Mouse (Mus musculus) C2C12 (cell line): ENCODE data around the gene Mmrn2. TPM values are rescaled to one million over a fixed set of nuclear protein-coding genes. Genes with fewer than 3 reads are reported as not detected.
"Not testable (repeated sequence)": the region's sequence is repeated elsewhere in the genome, so short reads cannot be mapped to it uniquely, and the experiment has no call there.

Source experiments
- H3K27me3 ChIP-seq: one replicate; pipeline ENCODE4 v1.6.1; 2011; ENCODE audit not compliant: control insufficient read depth, insufficient read depth, insufficient read length
- H3K36me3 ChIP-seq: one replicate; pipeline ENCODE4 v1.6.1; 2011; ENCODE audit not compliant: control insufficient read depth, insufficient read depth
- H3K4me3 ChIP-seq: one replicate; pipeline ENCODE4 v1.5.1; 2011; ENCODE audit warnings: mild to moderate bottlenecking, control low read depth; ENCODE audit not compliant: poor library complexity, insufficient read depth, severe bottlenecking
- H3K79me2 ChIP-seq: one replicate; pipeline ENCODE4 v1.6.1; 2011; ENCODE audit not compliant: control insufficient read depth, insufficient read depth
- H3K79me3 ChIP-seq: one replicate; pipeline ENCODE4 v1.6.1; 2011; ENCODE audit warnings: low read depth, control low read depth
- H3ac ChIP-seq: one replicate; pipeline ENCODE3; 2011; ENCODE audit warnings: low read depth; ENCODE audit not compliant: control insufficient read depth, insufficient read length
- CEBPB ChIP-seq: IDR thresholded peaks from one replicate; pipeline ENCODE4 v1.6.1; 2011; ENCODE audit warnings: low read depth, mild to moderate bottlenecking, control low read depth, moderate library complexity
- CTCF ChIP-seq: IDR thresholded peaks from one replicate; pipeline ENCODE4 v1.5.1; 2011; ENCODE audit not compliant: control insufficient read depth, insufficient read depth, insufficient read length
- FOSL1 ChIP-seq: IDR thresholded peaks from one replicate; pipeline ENCODE4 v1.8.0; 2011; ENCODE audit warnings: mild to moderate bottlenecking, low read length; ENCODE audit not compliant: poor library complexity, insufficient read depth, severe bottlenecking
- MAX ChIP-seq: IDR thresholded peaks from one replicate; pipeline ENCODE4 v1.6.1; 2011; ENCODE audit warnings: mild to moderate bottlenecking, control low read depth
- MYOD1 ChIP-seq: IDR thresholded peaks from one replicate; pipeline ENCODE4 v1.6.1; 2011; ENCODE audit warnings: low read depth; ENCODE audit not compliant: control insufficient read depth, insufficient read length
- MYOG ChIP-seq: IDR thresholded peaks from one replicate; pipeline ENCODE4 v1.6.1; 2011; ENCODE audit not compliant: control insufficient read depth, insufficient read length; ENCODE audit errors: extremely low read depth
- USF1 ChIP-seq: IDR thresholded peaks from one replicate; pipeline ENCODE4 v1.6.1; 2011; ENCODE audit warnings: low read depth, mild to moderate bottlenecking, control low read depth, moderate library complexity
- polyA plus RNA-seq: library from polyadenylated mRNA; unstranded; fragments of >200 nt; fragmentation: generic; extraction: Trizol; gene quantifications from one replicate; pipeline ENCODE4 v1.2.1, GENCODE M21; 2012; ENCODE audit warnings: missing spikeins

The Mmrn2 gene
- polyA plus RNA-seq, 1 experiment, result 0.04 TPM

DNA sequence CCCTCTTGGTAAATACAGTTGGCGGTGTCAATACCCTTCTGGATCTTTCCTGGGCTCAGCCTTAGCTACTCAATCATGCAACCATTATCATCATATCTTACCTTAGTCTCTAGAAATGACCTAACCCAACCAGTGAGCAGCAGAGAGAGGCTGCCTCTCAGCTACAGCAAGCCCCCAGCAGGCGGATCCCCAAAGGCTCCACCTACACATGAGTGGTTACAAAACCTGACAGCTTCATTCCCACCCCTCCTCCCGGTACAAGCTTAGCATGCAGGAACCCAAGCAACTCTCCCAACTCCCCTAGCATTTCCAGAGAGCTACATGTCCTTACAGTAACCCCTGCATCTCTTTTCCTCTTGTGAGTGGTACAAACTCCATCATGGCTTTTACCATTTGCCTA is 24.8 kb downstream of the Mmrn2 start:
- Histone ChIP-seq H3K79me3 (no peaks in the 10 kb centered on the region), H3K36me3 (peaks cover 6% of the 10 kb centered on the region), H3K27me3 (no peaks in the 10 kb centered on the region), H3K4me3 (no peak overlapping the region), H3K79me2 (no peaks in the 10 kb centered on the region), H3ac (no peak overlapping the region)
- TF ChIP-seq CTCF (no peak), MYOG (no peak), FOSL1 (no peak), USF1 (no peak), MYOD1 (no peak)

DNA sequence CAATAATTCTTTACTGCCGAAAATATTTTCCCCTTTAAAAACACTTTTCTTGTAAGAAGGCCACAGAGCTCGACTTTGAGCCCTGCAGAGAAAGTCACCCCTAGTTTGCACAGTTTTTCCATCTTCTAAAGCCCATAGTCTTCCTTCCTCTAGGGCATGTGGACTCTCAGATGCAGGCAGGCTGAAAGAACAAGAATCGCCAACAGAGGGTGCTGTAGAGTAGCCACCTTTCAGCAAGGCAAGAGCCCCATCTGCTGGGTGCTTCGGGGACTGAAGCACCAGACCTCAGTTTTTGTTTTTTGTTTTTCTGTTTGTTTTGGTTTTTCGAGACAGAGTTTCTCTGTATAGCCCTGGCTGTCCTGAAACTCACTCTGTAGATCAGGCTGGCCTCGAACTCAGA is 25.9 kb downstream of the Mmrn2 start:
- TF ChIP-seq CTCF (peak; percentile 93), MAX (no peak)
- Histone ChIP-seq H3K27me3 (no peaks in the 10 kb centered on the region), H3ac (no peak overlapping the region), H3K79me3 (no peaks in the 10 kb centered on the region), H3K79me2 (no peaks in the 10 kb centered on the region), H3K4me3 (no peak overlapping the region), H3K36me3 (peaks cover 10% of the 10 kb centered on the region)

DNA sequence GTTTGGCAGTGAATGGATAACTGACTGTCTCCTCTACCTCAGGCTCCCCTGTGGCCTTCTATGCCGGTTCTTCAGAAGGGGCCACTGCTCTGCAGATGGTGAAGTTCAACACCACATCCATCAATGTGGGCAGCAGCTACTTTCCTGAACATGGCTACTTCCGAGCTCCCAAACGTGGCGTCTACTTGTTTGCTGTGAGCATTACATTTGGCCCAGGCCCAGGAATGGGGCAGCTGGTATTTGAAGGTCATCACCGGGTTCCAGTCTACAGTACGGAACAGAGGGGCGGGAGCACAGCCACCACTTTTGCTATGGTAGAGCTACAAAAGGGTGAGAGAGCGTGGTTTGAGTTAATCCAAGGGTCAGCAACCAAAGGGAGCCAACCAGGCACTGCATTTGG is 27.6 kb downstream of the Mmrn2 start:
- Histone ChIP-seq H3K27me3 (no peaks in the 10 kb centered on the region), H3ac (no peak overlapping the region), H3K36me3 (peaks cover 27% of the 10 kb centered on the region), H3K79me2 (no peaks in the 10 kb centered on the region), H3K4me3 (no peak overlapping the region), H3K79me3 (no peaks in the 10 kb centered on the region)
- TF ChIP-seq CTCF (no peak), USF1 (no peak), FOSL1 (no peak), MAX (no peak), MYOD1 (no peak), CEBPB (no peak), MYOG (no peak)

DNA sequence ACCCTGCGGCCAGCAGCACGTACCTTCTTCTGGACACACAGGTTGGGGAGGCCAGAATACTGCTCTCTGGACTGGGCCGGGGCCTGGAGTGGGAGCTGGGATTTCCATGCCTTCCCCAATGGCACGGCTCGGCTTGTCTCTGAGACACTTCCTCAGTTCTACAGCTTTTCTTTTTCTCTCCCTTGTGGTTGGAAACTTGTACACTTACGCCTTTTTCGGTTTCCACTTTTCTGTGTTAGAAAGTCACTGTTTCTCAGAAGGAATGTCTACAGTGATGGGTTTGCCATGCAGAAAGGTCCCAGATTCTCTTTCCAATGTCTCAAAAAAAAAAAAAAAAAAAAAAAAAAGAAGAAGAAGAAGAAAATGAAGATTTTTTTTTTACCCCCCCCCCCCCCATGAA is 28.2 kb downstream of the Mmrn2 start:
- Histone ChIP-seq H3ac (no peak overlapping the region), H3K27me3 (no peaks in the 10 kb centered on the region), H3K36me3 (peaks cover 30% of the 10 kb centered on the region), H3K79me3 (no peaks in the 10 kb centered on the region), H3K4me3 (no peak overlapping the region), H3K79me2 (no peaks in the 10 kb centered on the region)
- TF ChIP-seq MYOD1 (no peak), CTCF (no peak), MAX (no peak), CEBPB (no peak), USF1 (no peak), FOSL1 (no peak), MYOG (no peak)

DNA sequence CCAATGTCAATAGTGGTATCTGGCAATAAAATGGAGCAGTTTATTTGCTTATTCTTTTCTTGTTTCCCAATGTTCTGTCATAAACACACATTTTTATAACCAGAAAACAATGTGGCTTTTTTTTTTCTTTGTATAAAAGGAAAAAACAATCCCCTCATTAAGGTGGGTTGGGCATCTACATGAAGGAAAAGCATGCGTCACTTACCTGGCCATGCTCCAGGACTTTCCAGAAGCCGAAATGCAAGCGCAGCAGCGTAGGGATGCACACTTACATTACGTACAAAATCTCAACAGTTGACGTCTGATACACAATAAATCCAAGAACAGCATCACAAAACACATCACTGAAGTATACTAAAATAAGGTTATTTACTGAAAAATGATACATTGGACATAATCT is 35.5 kb downstream of the Mmrn2 start:
- H3K79me2 ChIP-seq, result no peaks in the 10 kb centered on the region
- H3K4me3 ChIP-seq, result no peak overlapping the region
- H3K27me3 ChIP-seq, result no peaks in the 10 kb centered on the region
- peaks cover 78% of the 10 kb centered on the region for H3K36me3 ChIP-seq
- H3K79me3 ChIP-seq, result no peaks in the 10 kb centered on the region
- H3ac ChIP-seq, result no peak overlapping the region
- no peak for TF ChIP-seq CEBPB
- no peak for TF ChIP-seq MAX
- no peak for TF ChIP-seq CTCF
- TF ChIP-seq MYOD1, result no peak
- no peak for TF ChIP-seq USF1
- no peak for TF ChIP-seq MYOG
- TF ChIP-seq FOSL1, result no peak

DNA sequence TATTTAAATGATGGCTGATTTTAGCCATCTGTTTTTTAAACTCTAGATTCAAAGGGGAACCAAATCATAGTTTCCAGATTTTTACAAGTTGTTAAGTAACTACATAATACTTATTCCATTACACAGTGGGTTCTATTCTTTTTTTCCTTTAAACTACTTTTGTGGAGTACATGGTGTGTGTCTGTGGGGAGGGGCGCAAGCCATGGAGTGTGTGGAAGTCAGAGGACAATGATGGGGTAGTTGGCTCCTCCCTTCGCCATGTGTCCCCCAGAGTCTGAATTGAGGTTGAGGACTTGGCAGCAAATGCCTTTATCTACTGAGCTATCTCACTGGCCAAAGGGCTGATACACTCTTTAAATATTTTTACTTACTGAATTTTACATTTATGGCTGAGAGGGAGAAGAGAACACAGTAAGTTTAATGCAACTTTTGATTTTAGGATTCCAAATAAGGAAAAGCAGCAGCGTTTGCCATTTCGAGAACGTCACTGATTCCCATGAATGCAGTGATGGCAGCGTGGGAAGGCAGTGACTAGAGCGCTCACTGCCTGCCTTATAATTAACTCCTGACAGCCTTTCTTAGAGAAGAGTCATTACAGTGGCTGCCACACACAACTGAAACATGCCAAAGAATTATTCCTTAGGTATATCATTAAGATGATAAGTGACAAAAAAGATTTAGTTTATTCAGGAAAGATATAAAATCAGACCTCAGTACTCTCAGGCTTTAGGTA is 37.1 kb downstream of the Mmrn2 start:
- no peaks in the 10 kb centered on the region for H3K79me3 ChIP-seq
- no peaks in the 10 kb centered on the region for H3K27me3 ChIP-seq
- H3ac ChIP-seq, result no peak overlapping the region
- no peak for TF ChIP-seq FOSL1
- no peak for TF ChIP-seq MYOG
- TF ChIP-seq MAX, result no peak
- TF ChIP-seq CEBPB, result no peak
- TF ChIP-seq USF1, result no peak
- no peak for TF ChIP-seq MYOD1
- TF ChIP-seq CTCF, result no peak
- no peak overlapping the region for H3K4me3 ChIP-seq
- H3K36me3 ChIP-seq, result peaks cover 72% of the 10 kb centered on the region
- no peaks in the 10 kb centered on the region for H3K79me2 ChIP-seq

DNA sequence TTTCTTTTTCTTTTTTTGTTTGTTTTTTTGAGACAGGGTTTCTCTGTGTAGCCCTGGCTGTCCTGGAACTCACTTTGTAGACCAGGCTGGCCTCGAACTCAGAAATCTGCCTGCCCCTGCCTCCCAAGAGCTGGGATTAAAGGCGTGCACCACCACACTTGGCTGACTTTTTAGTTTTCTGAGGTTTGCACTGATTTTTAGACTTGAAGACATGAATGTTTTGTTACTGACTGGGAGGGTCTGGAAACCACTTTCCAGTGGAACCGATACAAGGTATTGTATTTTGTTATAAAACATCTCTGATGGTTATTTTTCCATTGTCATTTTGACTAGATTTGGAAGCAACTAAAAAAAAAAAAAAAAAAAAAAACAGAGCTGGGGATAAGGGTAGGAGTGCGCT is 41.7 kb downstream of the Mmrn2 start:
- H3K79me2 ChIP-seq, H3K79me3 ChIP-seq, H3K27me3 ChIP-seq, H3ac ChIP-seq, H3K4me3 ChIP-seq: not testable (repeated sequence)
- H3K36me3 ChIP-seq, result peaks cover 66% of the 10 kb centered on the region
